Mouse (Mus musculus): Measurements from ENCODE around the gene Mov10.
"Not testable (repeated sequence)": the region's sequence is repeated elsewhere in the genome, so short reads cannot be mapped to it uniquely, and the experiment has no call there.

Mov10 gene

DNA sequence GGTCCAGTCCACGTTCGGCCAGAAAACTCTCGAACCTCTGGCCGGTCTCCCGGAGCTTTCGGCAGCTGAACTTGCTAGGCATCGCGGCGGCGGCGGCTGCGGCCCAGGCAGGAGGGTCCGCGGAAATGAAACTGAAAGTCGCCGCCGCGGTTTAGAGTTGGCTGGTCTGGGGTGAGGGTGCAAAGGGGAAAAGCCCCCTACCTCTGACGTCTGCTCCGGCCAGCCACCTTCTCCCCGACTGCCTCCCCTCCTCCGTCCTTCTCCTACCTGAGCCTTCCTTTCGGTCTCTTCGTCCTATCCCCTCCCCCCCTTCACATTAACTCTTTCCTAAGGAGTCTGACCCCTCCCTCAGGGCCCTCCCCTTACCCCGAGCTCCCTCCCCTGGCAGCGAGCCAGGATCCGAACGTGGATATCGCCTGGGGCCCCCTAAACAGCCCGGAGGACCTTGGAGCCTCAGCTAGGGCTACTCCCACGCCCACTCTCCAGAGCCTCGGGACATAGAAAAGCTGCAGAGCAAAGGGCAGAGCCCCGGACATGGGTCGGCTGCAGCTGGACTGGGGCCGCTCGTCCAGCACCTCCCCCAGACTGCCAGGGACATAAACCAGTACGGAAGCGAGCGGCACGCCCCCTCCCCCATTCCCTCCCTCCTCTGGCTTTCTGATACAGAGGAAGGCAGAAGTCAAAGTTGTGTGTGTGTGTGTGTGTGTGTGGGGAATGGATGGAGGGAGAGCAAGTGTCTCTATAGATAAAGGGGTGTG, at the start of gene Mov10:
TSS of gene Mov10 (minus strand) at position 573 of the 758 bp plus-strand sequence.
- DNase-seq (ENCODE audit: low read depth): peak; percentile 89

DNA sequence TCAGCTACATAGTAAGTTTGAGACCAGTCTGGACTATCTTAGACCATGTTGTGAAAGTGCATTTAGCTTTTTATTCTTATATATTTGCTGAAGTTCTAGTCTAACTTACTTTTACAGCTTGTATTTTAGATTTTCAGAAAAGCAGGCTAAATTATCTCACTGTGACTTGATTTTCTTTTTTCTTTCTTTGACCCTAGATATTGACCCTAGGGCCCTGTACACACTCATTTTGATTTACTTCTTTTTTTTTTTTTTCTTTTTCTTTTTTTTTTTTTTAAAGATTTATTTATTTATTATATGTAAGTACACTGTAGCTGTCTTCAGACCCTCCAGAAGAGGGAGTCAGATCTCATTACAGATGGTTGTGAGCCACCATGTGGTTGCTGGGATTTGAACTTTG, 48.3 kb upstream of the Mov10 start:
- not testable (repeated sequence) for DNase-seq (ENCODE audit: low read depth)

DNA sequence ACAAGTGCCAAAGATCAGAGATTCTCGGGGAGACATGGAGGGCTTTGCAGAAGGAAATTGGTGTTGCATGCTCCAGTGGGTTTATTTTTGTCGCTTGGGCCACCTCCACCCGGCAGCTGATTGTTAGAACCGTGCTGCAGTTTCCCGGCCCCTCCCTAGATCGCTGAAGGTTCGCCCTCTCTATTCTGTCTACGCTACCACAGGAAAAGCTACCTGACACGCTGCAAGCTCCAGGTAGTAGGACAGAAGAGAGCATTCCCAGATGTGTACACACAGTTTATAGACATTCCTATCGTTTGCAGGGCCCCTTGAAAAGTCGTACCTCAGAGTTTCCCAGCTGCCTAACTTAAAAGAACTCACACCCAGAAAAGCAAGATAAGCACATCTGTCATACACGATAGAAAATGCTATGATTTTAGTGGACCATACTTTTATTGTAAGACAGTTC, 47.0 kb upstream of the Mov10 start:
- DNase-seq (ENCODE audit: low read depth): no peak

DNA sequence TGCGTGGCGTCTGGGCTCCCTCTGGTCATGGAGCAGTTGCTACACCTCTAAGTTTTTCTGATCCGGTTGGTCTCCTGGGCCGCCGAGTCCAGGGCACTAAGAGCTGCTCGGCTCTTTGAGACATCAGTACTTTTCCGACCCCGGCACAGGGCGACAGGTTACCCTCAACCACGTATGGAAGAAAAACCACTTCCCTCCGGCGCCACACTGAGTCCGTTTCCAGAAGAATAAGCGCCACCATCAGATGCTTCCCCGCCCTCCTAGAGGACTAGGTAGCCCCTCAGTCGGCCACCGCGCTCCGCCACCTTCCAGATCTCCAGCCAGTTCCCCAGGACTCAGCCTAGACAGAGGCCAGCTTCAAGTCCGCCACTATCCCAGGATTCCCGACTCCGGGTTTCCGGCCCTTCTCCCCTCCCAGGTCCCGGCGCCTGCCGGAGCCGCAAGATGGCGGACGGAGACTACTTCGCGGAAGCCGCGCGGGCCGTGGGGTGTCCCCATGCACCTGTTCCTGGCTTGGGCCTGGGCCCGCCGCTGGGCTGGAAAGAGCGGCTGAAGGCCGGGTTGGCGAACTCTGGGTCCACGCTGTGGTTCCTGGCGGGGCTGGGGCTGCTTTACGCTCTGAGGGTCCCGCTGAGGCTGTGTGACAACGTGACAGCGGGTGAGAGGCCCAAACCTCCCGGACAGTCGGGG, 46.4 kb upstream of the Mov10 start:
- DNase-seq (ENCODE audit: low read depth): peak; percentile 90

DNA sequence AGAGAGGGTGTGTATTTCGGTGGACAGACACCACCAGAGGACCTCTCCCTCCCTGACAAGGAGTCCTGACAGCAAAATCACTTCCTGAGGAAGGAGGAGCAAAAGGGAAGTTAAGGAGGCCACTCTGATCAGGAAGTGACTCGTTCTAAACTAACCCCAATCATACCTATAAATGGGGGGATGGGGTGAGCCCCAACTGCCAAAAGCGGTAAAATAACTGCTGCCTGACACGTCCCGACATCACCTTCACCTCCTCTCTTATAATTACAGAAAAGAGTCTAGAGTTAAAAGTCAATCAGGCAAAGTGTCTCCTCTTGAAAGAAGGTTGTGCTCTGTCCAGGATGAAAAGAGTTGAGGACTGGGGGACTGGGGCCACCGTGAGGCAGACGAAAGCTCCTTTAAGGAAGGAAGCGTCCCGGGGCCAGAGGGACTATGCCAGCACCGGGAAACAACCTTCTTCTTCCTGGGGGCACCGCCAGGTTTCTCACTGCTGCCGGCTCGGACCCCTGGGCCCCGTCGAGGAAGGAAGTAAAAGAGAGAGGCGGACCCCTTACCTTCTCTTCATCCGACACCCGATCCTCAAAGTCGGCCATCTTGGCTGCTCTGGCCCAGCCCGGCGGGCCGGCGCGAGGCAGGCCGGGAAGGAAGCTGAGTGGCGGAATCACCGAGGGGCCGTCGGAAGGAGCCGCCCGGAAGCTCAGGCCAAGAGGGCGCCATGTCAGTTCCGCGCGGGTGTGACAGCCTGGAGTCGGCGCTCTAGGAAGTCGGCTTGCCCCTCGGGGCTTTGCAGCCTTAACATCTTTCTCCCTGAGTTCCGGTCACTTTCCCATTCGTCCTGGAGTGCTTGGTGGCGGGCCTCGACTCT, 45.7 kb upstream of the Mov10 start, which contains the start of the genes St7l and Capza1:
TSS of gene St7l (plus strand) at position 220 of the 865 bp plus-strand sequence.
TSS of gene Capza1 (minus strand) at position 720 of the 865 bp plus-strand sequence.
- DNase-seq (ENCODE audit: low read depth): peak; percentile 92

DNA sequence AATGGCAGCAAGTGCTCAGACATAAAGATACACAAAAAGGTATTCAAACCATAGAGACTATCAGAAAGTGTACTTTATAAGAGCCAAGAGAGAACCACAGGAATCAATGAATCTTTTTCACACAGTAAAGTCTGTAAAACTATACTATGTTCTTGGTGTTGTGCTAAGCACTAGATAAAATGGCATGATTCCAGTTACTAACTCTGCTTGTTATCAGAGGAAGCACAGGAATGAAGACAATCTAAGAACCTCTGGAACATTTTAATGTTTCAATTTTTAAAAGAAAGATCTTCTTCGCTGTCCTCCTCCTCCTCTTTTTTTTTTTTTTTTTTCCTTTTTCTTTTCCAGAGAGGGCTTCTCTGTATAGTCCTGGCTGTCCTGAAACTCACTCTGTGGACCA, 40.2 kb upstream of the Mov10 start:
- no peak for DNase-seq (ENCODE audit: low read depth)

DNA sequence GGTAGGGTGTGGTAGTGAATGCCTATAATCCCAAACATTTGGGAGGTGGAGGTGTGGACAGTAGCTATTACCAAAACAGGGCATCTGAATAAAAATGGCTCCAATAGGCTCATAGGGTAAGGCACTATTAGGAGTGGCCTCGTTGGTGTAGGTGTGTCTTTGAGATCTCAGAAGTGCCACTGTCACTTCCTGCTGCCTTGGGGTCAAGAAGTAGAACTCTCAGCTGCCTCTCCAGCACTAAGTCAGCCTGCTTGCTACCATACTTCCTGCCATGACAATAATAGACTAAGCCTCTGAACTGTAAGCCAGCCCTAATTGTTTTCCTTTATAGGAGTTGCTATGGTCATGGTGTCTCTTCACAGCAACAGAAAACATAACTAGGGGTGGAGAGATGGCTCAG, 37.7 kb upstream of the Mov10 start:
- peak; percentile 64 for DNase-seq (ENCODE audit: low read depth)

DNA sequence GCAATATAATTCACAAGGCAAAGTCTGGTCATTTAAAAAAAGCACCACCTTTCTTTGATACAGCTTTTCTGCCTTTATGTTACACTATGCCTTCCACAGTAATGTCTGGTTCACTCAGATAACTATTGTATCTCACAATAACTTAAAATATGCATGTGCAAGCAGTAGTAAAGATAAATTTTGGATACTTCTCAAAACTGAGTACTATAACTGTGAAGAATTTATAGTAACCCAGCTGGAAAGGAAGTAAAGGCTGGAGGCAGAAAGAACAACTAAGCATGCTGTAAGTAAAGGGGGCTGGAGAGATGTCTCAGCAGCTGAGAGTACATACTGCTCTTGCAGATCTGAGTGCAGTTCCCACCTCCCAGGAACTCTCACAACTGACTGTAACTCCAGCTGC, 36.5 kb upstream of the Mov10 start:
- DNase-seq (ENCODE audit: low read depth): no peak

DNA sequence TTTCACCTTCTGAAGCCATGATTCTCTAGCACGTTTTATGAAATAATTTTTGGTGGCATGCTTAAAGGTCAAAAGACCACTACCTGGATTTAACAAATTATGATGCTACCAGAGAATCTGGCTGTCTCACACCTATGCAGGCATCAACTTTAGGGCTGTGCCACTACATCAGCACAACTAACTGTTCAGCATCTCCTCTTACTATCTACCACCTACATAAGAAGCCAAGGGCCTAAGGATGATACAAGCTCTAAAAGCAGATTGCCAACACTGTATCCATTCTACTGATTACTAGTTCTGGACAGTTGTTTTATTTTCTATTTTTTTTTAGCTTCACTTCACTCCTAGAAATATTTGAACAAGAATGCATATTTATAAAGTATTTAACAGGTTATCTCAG, 36.1 kb upstream of the Mov10 start:
- no peak for DNase-seq (ENCODE audit: low read depth)

DNA sequence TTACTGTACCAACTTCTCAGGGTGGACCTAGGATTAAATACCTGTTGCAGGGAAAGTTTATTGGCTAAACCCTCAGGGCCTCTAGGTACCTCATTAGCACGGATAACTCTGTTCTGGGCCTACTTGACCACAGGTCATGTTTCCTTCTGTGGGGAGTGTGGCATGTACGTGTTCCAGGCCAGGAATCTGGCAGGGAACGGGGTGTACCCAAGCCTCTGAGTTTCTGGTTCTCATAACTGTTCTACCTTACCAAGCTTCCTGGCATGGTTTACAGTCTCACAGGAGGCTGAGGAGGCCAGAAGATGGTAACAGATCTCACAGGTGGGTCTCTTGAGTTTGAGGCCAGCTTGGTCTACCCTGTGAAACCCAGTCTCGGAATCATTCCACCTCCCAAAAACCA, 28.2 kb upstream of the Mov10 start:
- DNase-seq (ENCODE audit: low read depth): no peak

DNA sequence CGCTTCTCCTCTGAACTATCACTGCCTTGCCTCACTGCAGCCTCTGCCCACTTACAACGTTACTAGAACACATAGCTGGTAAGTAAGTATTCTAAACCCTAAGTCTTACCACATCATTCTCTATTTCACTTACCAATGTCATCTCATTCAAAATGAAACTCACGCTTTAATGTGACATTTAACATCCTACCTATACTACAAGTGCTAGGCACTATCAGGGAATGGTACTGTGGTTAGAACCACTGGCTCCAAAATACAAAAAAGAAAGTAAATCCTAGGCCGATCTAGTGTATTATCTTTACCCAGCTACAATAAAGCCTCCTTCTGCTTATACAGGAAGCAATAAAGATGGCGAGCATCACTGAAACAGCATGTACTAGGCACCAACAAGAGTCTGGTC, 22.7 kb upstream of the Mov10 start:
- DNase-seq (ENCODE audit: low read depth): peak; percentile 57

DNA sequence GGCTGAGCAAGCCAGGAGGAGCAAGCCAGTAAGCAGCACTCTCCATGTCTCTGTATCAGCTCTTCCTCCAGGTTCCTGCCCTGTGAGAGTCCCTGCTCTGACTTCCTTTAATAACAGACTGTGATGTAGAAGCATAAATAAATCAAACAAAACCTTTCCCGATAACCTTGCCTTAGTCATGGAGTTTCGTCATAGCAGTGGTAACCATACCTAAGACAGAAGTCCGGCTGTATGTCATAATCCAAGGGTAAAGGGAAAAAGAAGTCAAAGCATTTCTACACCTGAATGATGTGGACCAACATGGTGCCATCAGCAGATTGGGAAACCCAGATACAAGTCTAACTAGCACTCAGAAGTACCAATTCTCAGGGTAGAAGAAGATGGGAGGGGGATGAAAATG, 17.4 kb upstream of the Mov10 start:
- no peak for DNase-seq (ENCODE audit: low read depth)

DNA sequence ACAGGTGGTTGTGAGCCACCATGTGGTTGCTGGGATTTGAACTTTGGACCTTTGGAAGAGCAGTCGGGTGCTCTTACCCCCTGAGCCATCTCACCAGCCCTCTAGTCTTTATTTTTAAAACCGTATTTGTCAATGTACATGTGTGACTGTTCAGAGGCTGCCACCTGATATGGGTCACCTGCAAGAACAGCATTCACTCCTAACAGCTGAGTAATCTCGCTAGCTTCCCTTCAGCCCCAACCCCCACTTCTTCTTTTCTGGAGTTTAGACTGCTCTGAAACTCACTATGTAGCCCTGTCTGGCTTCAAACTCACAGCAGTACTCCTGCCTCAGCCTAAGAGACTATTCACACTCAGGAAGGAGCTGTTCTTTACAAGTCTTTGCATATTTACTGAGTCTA, 4.0 kb upstream of the Mov10 start:
- no peak for DNase-seq (ENCODE audit: low read depth)

DNA sequence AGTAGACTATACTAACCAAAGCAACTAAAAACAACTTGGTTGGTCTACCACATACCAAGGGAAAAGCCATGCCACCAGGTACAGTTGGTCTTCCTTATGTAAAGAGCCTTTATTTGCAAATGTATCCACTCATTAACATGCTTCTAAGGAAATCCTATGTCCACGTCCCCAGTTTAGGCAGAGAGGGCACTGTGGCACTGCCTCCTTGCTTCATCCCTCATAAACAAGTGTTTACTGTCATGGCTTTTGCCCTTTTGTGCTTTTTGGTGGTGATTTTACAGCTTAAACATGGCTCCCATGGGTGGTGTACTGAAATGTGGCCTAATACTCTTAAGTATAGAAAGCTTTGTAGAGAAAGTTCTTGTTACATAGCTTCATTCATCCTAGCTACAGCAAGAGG, 2.1 kb upstream of the Mov10 start:
- DNase-seq (ENCODE audit: low read depth): no peak

DNA sequence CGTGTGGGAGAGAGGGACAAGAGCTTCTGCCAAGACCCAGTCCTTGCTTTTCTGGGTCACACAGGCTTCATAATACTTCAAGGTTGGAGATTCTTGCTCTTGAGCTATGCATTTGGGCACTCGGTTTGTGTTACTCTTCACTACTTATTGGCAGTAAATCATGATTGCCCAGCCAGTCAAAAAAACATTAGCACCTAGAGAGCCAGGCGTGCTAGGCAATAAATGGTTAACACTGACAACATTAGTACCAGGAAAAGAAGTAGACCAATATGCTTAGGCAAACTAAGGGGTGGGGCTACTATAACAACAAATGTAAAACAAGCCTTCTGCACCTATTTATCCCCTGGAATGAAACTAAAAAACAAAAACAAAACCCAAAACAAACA, 379 bp upstream of the Mov10 start:
- peak; percentile 57 for DNase-seq (ENCODE audit: low read depth)

DNA sequence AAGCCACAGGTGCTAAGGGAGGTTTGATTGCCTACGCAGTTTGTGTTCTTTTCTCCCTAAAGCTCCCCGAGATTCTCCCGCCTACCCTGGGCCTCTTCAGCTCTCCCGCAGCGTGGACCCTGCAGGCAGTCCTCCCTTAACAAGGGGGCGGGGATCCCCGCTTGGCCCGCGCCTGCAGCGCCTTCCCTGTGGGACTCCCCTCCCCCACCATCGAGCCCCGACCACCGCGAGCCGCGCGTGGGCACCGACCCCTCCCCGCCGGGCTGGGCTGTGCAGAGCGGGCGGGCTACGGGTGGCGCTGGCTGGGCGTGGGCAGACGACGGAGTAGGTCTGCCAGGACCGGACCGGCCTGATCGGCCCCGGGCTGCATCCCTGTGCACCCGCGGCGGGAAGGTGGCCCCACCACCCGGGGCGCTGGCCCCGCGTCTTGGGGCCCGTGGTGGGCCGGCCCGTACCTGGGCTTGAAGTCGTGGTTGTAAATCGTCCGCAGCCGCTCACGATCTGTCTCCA, 827 bp downstream of the Mov10 start:
- peak; percentile 68 for DNase-seq (ENCODE audit: low read depth)

DNA sequence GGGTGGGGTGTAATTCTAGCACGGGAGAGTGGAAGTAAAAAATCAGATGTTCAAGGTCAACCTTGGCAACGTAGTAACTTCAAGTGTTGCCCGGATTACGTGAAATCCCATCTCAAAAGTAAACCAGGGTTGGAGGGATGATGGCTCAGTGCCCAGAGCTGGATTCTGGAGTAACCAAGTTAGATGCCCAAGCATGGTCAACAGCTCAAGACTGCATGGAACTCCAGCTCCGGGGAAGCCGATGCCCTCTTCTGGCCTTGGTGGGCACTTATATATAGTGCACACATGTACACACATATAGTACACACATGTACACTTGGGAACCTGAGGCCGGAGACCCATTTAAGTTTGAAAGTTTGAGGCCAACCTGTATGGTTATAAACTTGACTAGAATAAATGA, 2.2 kb downstream of the Mov10 start:
- DNase-seq (ENCODE audit: low read depth): no peak

DNA sequence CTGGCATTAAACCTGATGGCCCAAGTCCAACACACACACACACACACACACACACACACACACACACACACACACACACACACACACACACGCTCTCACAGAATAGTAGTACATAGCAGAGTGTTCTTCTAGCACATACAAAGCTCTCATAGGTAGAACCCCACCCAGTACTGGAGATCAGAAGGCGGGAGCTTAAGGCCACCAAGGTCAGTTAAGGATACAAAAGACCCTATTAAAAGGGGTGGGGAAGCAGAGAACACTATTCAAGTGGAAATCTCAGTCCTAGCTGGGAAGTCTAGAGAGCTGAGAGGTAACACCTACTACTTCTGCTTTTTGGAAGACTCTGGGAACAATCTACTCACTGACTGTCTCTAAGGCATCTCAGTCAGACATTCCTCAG, 3.0 kb downstream of the Mov10 start:
- no peak for DNase-seq (ENCODE audit: low read depth)

DNA sequence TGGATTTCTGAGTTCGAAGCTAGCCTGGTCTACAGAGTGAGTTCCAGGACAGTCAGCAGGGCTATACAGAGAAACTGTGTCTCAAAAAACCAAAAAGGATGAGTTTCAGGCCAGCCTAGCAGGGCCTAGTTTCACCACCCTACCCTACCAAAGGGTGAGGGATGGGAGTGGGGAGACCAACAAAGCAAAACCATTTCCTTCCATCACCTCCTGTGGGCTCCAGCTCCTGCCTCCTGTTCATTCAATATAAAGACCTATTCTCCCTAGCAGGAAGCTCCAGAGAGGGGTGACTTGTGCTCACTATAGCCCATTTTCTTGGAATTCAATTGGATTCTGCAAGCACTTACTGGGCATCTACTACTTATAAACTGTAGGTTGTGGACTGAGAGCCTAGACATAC, 3.6 kb downstream of the Mov10 start:
- no peak for DNase-seq (ENCODE audit: low read depth)

DNA sequence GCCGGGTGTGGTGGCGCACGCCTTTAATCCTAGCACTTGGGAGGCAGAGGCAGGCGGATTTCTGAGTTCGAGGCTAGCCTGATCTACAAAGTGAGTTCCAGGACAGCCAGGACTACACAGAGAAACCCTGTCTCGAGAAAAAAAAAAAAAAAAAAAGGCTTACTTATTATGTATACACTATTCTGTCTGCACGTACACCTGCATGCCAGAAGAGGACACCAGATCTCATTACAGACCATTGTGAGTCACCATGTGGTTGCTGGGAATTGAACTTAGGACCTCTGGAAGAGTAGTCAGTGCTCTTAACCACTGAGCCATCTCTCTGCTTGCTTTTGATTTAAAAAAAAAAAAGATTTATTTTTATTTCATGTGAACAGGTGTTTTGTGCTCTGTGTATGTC, 5.1 kb downstream of the Mov10 start:
- DNase-seq (ENCODE audit: low read depth): not testable (repeated sequence)

DNA sequence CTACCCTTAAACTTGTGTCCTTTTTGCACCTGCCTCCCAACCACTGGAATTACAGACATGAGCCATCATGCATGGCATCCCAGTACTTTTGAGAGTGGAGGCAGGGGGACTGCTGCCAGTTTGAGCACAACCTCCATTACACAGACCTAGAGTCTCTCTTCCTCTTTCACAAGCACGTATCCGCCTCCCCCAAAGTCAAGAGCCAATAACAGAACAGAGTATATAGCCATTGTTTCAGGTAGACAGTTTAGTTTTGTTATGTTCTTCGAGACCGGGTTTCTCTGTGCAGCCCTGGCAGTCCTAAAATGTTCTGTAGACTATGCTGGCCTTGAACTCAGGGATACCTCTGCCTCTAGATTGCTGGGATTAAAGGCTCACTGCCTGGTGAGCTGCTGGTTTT, 6.1 kb downstream of the Mov10 start:
- DNase-seq (ENCODE audit: low read depth): no peak

DNA sequence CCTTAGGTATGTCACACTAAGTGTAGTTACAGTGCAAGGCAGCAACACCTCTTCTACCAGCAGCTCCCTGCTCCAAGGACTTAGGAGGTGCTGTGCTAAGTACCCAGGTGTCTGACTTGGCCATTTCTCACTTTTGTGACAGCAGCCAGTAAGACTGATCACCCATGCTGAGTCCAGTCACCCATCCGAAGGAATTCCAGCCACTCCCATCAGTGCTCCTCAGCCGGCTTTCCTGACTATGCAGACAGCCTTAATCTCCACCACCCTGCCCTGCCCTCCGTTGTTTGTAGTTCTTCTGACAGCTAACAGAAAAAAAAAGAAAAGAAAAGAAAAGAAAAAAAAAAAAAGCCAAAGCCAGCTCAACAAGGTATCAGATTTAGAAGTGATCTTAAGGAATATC, 6.6 kb downstream of the Mov10 start:
- no peak for DNase-seq (ENCODE audit: low read depth)

Data from induced T-regulatory cell, adult 2 months (primary cell).